Mouse (Mus musculus) cerebellum, adult (tissue): ENCODE data around the gene Kdm4d.
"Not testable (repeated sequence)": the region's sequence is repeated elsewhere in the genome, so short reads cannot be mapped to it uniquely, and the experiment has no call there.

Experiments used
- ATAC-seq: cut with Nextera tagmentation; 2 replicates; pipeline ENCODE4 v1.9.2; 2017; ENCODE audit warnings: mild to moderate bottlenecking, moderate library complexity, mixed read lengths; ENCODE audit not compliant: insufficient number of reproducible peaks, low FRiP score, low TSS enrichment

Kdm4d gene

GRCm38 (mm10) chr9:14500023-14500915 is at the start of gene Kdm4d, which contains the start of gene Cwc15:
Kdm4d (minus strand) TSS chr9:14500482.
Cwc15 (plus strand) TSS chr9:14500617.
- ATAC-seq: peak; percentile 99

- ATAC-seq: no peak
Measured at GRCm38 (mm10) chr9:14548366-14548761, 48.1 kb upstream of the Kdm4d start.

- ATAC-seq: no peak
Measured at GRCm38 (mm10) chr9:14547584-14548365, 47.5 kb upstream of the Kdm4d start.

GRCm38 (mm10) chr9:14544034-14544757 is 43.9 kb upstream of the Kdm4d start:
- ATAC-seq: no peak

- no peak for ATAC-seq
Measured at GRCm38 (mm10) chr9:14534833-14535456, 34.7 kb upstream of the Kdm4d start.

GRCm38 (mm10) chr9:14533659-14534058 is 33.4 kb upstream of the Kdm4d start:
- ATAC-seq: no peak

GRCm38 (mm10) chr9:14532283-14532682 is 32.0 kb upstream of the Kdm4d start:
- no peak for ATAC-seq

- no peak for ATAC-seq
Measured at GRCm38 (mm10) chr9:14530004-14530403, 29.7 kb upstream of the Kdm4d start.

GRCm38 (mm10) chr9:14523408-14524043 is 23.2 kb upstream of the Kdm4d start:
- peak; percentile 84 for ATAC-seq

GRCm38 (mm10) chr9:14521695-14522094 is 21.4 kb upstream of the Kdm4d start:
- ATAC-seq: no peak

- no peak for ATAC-seq
Measured at GRCm38 (mm10) chr9:14520971-14521670, 20.8 kb upstream of the Kdm4d start.

- ATAC-seq: no peak
Measured at GRCm38 (mm10) chr9:14518105-14518504, 17.8 kb upstream of the Kdm4d start.

- ATAC-seq: no peak
Measured at GRCm38 (mm10) chr9:14517296-14517695, 17.0 kb upstream of the Kdm4d start.

GRCm38 (mm10) chr9:14512633-14513445 is 12.6 kb upstream of the Kdm4d start:
- ATAC-seq: peak; percentile 52; the same call in 1 of the 2 replicates

- no peak for ATAC-seq
Measured at GRCm38 (mm10) chr9:14500916-14501424, 688 bp upstream of the Kdm4d start.

- ATAC-seq: no peak
Measured at GRCm38 (mm10) chr9:14498896-14499705, 1.2 kb downstream of the Kdm4d start.

- not testable (repeated sequence) for ATAC-seq
Measured at GRCm38 (mm10) chr9:14463668-14464067, 36.6 kb downstream of the Kdm4d start.
